Mouse (Mus musculus) kidney, embryonic 14.5 days (tissue): ENCODE measurements around the gene R3hdm1. TPM values are rescaled to one million over a fixed set of nuclear protein-coding genes. Genes with fewer than 3 reads are reported as not detected.

Experiments
- microRNA counts: library from miRNA; unstranded; fragments of <30 nt; microRNA quantifications from one replicate; lab custom pipeline; 2017
- microRNA-seq: library from miRNA; unstranded; fragments of <30 nt; microRNA quantifications from one replicate; pipeline ENCODE4, GENCODE M21; 2016
- polyA plus RNA-seq: library from polyadenylated mRNA; unstranded; fragments of >200 nt; fragmentation: Nextera tagmentation; extraction: Ambion mirVana; gene quantifications from 2 replicates; pipeline ENCODE4 v1.2.1, GENCODE M21; 2014

The R3hdm1 gene
- polyA plus RNA-seq, 1 experiment from 2014 or later = 89.0 TPM

MicroRNAs encoded within 50 kb of the gene (microRNA counts, 519-probe panel; counts per million panel counts)
- 1,803 counts per million, percentile 3 among the panel's probes with 10 or more counts for microRNA mmu-miR-128 (lab: Ali Mortazavi, UCI)

Small RNAs within 50 kb of the gene (microRNA-seq; reads per million reads assigned to microRNA genes)
- 101 reads per million, percentile 54 among the genes with 10 or more reads in this experiment for gene Mir128-1

Other genes starting within 250 kb of the R3hdm1 start
- not detected in 2 replicates for gene Map3k19, start 248.3 kb upstream of the R3hdm1 start, polyA plus RNA-seq
- 13.7 and 25.1 TPM in 2 replicates for gene Rab3gap1, start 234.5 kb upstream of the R3hdm1 start, polyA plus RNA-seq
- 8.0 and 14.4 TPM in 2 replicates for gene Zranb3, start 254 bp upstream of the R3hdm1 start, polyA plus RNA-seq
- gene Ubxn4, start 140.7 kb downstream of the R3hdm1 start, polyA plus RNA-seq = 56.4 and 60.9 TPM in 2 replicates
- gene Lct, start 225.0 kb downstream of the R3hdm1 start, polyA plus RNA-seq = 0.26 and 0.46 TPM in 2 replicates